Mouse (Mus musculus) embryonic facial prominence, embryonic 15.5 days (tissue): ENCODE data around the gene Npc1l1. TPM values are rescaled to one million over a fixed set of nuclear protein-coding genes. Genes with fewer than 3 reads are reported as not detected.
"Not testable (repeated sequence)": the region's sequence is repeated elsewhere in the genome, so short reads cannot be mapped to it uniquely, and the experiment has no call there.

ENCODE experiments used
- ATAC-seq: fragments of 200-750 bp; cut with Nextera tagmentation; 2 replicates; pipeline ENCODE4 v1.8.0; 2017; ENCODE audit warnings: low read depth, moderate TSS enrichment; ENCODE audit not compliant: insufficient number of reproducible peaks, low FRiP score, low TSS enrichment
- H3K27ac ChIP-seq: fragments of 300-500 bp; sonication (generic); replicated peaks from 2 replicates; pipeline ENCODE4 v1.5.1; 2015; ENCODE audit warnings: mild to moderate bottlenecking, inconsistent platforms
- H3K27me3 ChIP-seq: fragments of 300-500 bp; sonication (generic); 2 replicates; pipeline ENCODE4 v1.6.1; 2015; ENCODE audit warnings: inconsistent platforms
- H3K36me3 ChIP-seq: fragments of 300-500 bp; sonication (generic); 2 replicates; pipeline ENCODE4 v1.6.1; 2015; ENCODE audit warnings: mild to moderate bottlenecking, inconsistent platforms
- H3K4me1 ChIP-seq: fragments of 300-500 bp; sonication (generic); 2 replicates; pipeline ENCODE4 v1.6.1; 2015; ENCODE audit warnings: inconsistent platforms
- H3K4me2 ChIP-seq: fragments of 300-500 bp; sonication (generic); replicated peaks from 2 replicates; pipeline ENCODE4 v1.6.1; 2015; ENCODE audit warnings: mild to moderate bottlenecking, inconsistent platforms
- H3K4me3 ChIP-seq: fragments of 300-500 bp; sonication (generic); replicated peaks from 2 replicates; pipeline ENCODE4 v1.5.1; 2015; ENCODE audit warnings: mild to moderate bottlenecking, inconsistent platforms
- H3K9ac ChIP-seq: fragments of 300-500 bp; sonication (generic); 2 replicates; pipeline ENCODE4 v1.6.1; 2015; ENCODE audit warnings: inconsistent platforms
- H3K9me3 ChIP-seq: fragments of 300-500 bp; sonication (generic); replicated peaks from 2 replicates; pipeline ENCODE4 v1.6.1; 2016; ENCODE audit warnings: inconsistent platforms
- WGBS: fragments of 180-500 bp; shearing (Covaris S2); methylation state at CpG from one replicate; pipeline ENCODE4 v1.1.7; 2015; 5-methylcytosine and 5-hydroxymethylcytosine counted together
- polyA plus RNA-seq: library from polyadenylated mRNA; unstranded; fragments of >200 nt; fragmentation: Nextera tagmentation; extraction: Ambion mirVana; gene quantifications from 2 replicates; pipeline ENCODE4 v1.2.1, GENCODE M21; 2015

Npc1l1 gene
- polyA plus RNA-seq, 1 experiment from 2014 or later: 0.04 TPM

GRCm38 (mm10) chr11:6254602-6255001 is 24.7 kb upstream of the Npc1l1 start:
- H3K27ac ChIP-seq, H3K4me3 ChIP-seq, H3K4me2 ChIP-seq, H3K27me3 ChIP-seq, ATAC-seq, H3K4me1 ChIP-seq, H3K9ac ChIP-seq, H3K9me3 ChIP-seq: not testable (repeated sequence)
- peaks cover 23% of the 10 kb centered on the region for H3K36me3 ChIP-seq
- WGBS: 88% methylated on average over 2 of the region's 2 CpGs

DNA sequence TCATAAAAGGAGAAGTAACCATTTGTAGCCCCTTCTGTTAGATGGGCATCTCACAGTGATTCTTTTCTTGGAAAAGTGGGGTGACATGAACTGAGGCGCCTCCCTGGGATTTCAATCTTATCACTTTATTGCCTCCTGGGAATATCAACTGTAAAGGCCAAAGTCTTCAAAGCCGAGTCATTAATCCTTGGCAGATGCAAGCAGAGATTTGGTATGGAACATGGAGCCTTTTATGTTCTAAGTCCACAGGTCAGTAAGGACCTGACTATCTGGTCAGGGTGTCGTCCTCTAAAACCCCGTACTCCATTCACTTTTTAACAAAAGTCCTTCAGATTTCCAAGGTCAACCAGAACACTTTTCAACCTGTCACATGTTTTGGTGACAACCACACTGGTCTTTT is 22.9 kb upstream of the Npc1l1 start:
- H3K4me1 ChIP-seq: no peaks in the 10 kb centered on the region
- H3K4me3 ChIP-seq: no peak overlapping the region
- no peaks in the 10 kb centered on the region for H3K9me3 ChIP-seq
- ATAC-seq: no peak
- no peak overlapping the region for H3K4me2 ChIP-seq
- no peak overlapping the region for H3K27ac ChIP-seq
- WGBS: 87% methylated on average over 4 of the region's 4 CpGs
- H3K27me3 ChIP-seq: no peaks in the 10 kb centered on the region
- no peak overlapping the region for H3K9ac ChIP-seq
- peaks cover 5% of the 10 kb centered on the region for H3K36me3 ChIP-seq

DNA sequence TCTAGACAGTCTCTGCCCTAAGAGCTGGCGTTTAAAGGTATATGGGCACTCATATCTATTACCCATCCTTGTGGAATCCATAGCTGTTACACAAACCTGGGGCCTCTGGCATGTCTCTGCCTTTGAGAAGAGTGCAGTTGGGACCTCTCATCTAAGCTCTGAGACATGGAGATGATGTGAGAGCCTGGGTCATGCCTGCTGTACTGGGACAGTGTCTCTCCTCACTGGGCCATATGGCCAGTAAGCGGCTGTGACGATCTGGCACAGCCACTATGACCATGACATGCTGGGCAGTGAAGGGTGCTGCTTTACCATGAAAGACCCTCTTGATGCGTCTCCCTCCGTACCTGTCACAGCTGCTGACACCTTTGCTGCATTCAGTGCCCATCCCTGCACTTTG is 22.3 kb upstream of the Npc1l1 start:
- 92% methylated on average over 5 of the region's 5 CpGs for WGBS
- Histone ChIP-seq H3K9me3 (no peaks in the 10 kb centered on the region), H3K4me2 (no peak overlapping the region), H3K4me1 (no peaks in the 10 kb centered on the region), H3K9ac (no peak overlapping the region), H3K27ac (no peak overlapping the region), H3K4me3 (no peak overlapping the region), H3K27me3 (no peaks in the 10 kb centered on the region), H3K36me3 (0 out of 2 replicates have a peak, but pooled peaks cover under 1% of the 10 kb centered on the region)
- no peak for ATAC-seq

- Histone ChIP-seq H3K4me2 (no peak overlapping the region; the same call in 1 of the 2 replicates), H3K9ac (no peak overlapping the region), H3K27me3 (no peaks in the 10 kb centered on the region), H3K9me3 (no peaks in the 10 kb centered on the region), H3K4me1 (0 out of 2 replicates have a peak, but pooled peaks cover 3% of the 10 kb centered on the region), H3K27ac (no peak overlapping the region), H3K4me3 (no peak overlapping the region), H3K36me3 (no peaks in the 10 kb centered on the region)
- 52% methylated on average over 19 of the region's 19 CpGs for WGBS
- ATAC-seq: no peak
Observed at GRCm38 (mm10) chr11:6244707-6245106, 14.8 kb upstream of the Npc1l1 start.

GRCm38 (mm10) chr11:6233025-6233424 is 3.1 kb upstream of the Npc1l1 start:
- no peak overlapping the region for H3K4me2 ChIP-seq
- H3K9me3 ChIP-seq: peaks cover 6% of the 10 kb centered on the region; the same call in 1 of the 2 replicates
- WGBS: 90% methylated on average over 4 of the region's 4 CpGs
- no peaks in the 10 kb centered on the region for H3K36me3 ChIP-seq
- H3K27ac ChIP-seq: no peak overlapping the region
- H3K27me3 ChIP-seq: no peaks in the 10 kb centered on the region
- no peak overlapping the region for H3K4me3 ChIP-seq
- no peaks in the 10 kb centered on the region for H3K4me1 ChIP-seq
- no peak overlapping the region for H3K9ac ChIP-seq
- ATAC-seq: no peak

- WGBS: 67% methylated on average over 14 of the region's 14 CpGs
Observed at GRCm38 (mm10) chr11:6224541-6225229, 5.3 kb downstream of the Npc1l1 start.

DNA sequence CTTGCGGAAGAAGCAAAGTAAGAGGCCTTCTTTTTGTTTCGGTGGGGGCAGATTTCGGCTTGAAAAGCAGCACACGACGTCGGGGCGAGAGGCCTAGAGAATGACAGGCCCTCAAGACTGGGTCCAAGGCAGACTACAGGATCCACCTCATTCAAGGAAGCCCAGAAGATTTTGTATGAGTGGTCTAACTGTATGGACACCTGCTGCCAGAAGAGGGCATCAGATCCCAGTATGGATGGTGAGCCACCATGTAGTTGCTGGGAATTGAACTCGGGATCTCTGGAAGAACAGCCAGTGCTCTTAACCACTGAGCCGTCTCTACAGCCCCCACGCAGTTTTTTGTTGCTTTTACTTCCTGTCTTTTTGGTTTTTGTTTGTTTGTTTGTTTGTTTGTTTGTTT is 7.8 kb downstream of the Npc1l1 start:
- Histone ChIP-seq H3K27ac (no peak overlapping the region), H3K27me3 (no peaks in the 10 kb centered on the region), H3K4me3 (no peak overlapping the region), H3K4me2 (no peak overlapping the region), H3K4me1 (no peaks in the 10 kb centered on the region), H3K9ac (no peak overlapping the region), H3K9me3 (no peaks in the 10 kb centered on the region), H3K36me3 (no peaks in the 10 kb centered on the region)
- ATAC-seq: no peak
- 88% methylated on average over 10 of the region's 10 CpGs for WGBS

More at GRCm38 (mm10) chr11:6224541-6225229, 5.3 kb downstream of the Npc1l1 start:
- Histone ChIP-seq H3K36me3 (no peaks in the 10 kb centered on the region), H3K4me1 (no peaks in the 10 kb centered on the region), H3K9me3 (no peaks in the 10 kb centered on the region), H3K4me3 (no peak overlapping the region), H3K27ac (no peak overlapping the region), H3K4me2 (no peak overlapping the region), H3K27me3 (no peaks in the 10 kb centered on the region), H3K9ac (no peak overlapping the region)
- no peak for ATAC-seq

DNA sequence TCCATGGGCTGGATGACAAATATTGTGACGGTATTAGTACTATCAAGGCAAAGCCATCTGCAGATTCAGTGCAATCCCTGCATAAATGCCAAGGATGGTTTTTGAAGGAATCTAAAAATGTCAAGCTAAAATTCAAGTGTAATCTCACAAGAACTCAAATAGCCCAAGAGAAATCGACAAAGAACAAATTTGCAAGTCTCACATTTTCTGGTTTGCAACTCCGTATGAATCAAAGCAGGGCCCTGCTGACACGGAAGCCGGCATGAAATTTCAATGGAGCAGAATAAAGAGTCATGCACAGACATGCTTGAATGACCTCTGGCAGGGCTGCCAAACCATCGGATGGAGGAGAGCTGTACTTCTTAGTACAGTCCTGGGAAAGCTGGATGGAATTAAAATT is 10.0 kb downstream of the Npc1l1 start:
- H3K36me3 ChIP-seq: no peaks in the 10 kb centered on the region
- H3K4me2 ChIP-seq: no peak overlapping the region
- no peaks in the 10 kb centered on the region for H3K9me3 ChIP-seq
- ATAC-seq: no peak
- no peak overlapping the region for H3K4me3 ChIP-seq
- no peaks in the 10 kb centered on the region for H3K27me3 ChIP-seq
- WGBS: 65% methylated on average over 6 of the region's 6 CpGs
- no peaks in the 10 kb centered on the region for H3K4me1 ChIP-seq
- H3K27ac ChIP-seq: no peak overlapping the region
- H3K9ac ChIP-seq: no peak overlapping the region

- H3K36me3 ChIP-seq: no peaks in the 10 kb centered on the region
- H3K9me3 ChIP-seq: no peaks in the 10 kb centered on the region
- no peak overlapping the region for H3K4me2 ChIP-seq
- no peaks in the 10 kb centered on the region for H3K4me1 ChIP-seq
- no peak for ATAC-seq
- no peak overlapping the region for H3K27ac ChIP-seq
- WGBS: 74% methylated on average over 11 of the region's 11 CpGs
- no peaks in the 10 kb centered on the region for H3K27me3 ChIP-seq
- H3K4me3 ChIP-seq: no peak overlapping the region
- no peak overlapping the region for H3K9ac ChIP-seq
Observed at GRCm38 (mm10) chr11:6218189-6218896, 11.6 kb downstream of the Npc1l1 start.

DNA sequence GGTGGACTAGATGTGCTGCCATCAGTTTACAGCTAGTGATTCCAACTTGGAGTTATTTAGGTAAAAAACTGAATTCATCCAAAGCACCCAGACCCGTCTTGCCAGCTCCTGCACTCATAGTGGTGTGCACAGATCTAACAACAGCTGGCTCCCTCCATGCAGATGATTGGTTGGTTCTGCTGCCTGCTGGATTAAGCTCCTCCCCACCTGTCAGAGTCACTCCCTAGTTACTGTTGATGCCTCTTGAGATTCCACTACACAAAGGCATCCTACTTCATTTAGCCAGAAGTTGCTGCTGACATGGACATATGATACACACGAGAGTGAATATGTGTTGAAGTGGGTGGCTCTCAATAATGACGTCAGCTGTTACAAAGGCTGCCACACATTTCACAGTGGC is 13.1 kb downstream of the Npc1l1 start:
- Histone ChIP-seq H3K4me2 (no peak overlapping the region), H3K27me3 (no peaks in the 10 kb centered on the region), H3K36me3 (no peaks in the 10 kb centered on the region), H3K27ac (no peak overlapping the region), H3K4me1 (no peaks in the 10 kb centered on the region), H3K4me3 (no peak overlapping the region), H3K9me3 (no peaks in the 10 kb centered on the region), H3K9ac (no peak overlapping the region)
- WGBS: 38% methylated on average over 3 of the region's 3 CpGs
- no peak for ATAC-seq

- 81% methylated on average over 1 of the region's 1 CpGs for WGBS
- ATAC-seq: no peak
Observed at GRCm38 (mm10) chr11:6208158-6208557, 21.8 kb downstream of the Npc1l1 start.

More at GRCm38 (mm10) chr11:6208158-6208557, 21.8 kb downstream of the Npc1l1 start:
- Histone ChIP-seq H3K4me2 (no peak overlapping the region), H3K9me3 (no peaks in the 10 kb centered on the region), H3K4me3 (no peak overlapping the region), H3K27ac (no peak overlapping the region), H3K9ac (no peak overlapping the region), H3K27me3 (no peaks in the 10 kb centered on the region), H3K4me1 (no peaks in the 10 kb centered on the region), H3K36me3 (no peaks in the 10 kb centered on the region)
